Mouse (Mus musculus) liver, embryonic 14.5 days (tissue): ENCODE data around the gene Apbb1. TPM values are rescaled to one million over a fixed set of nuclear protein-coding genes. Genes with fewer than 3 reads are reported as not detected.
A peak's percentile ranks its signal among the peaks of the same experiment; 100 is the strongest.

Source experiments
- ATAC-seq: fragments of 200-750 bp; cut with Nextera tagmentation; 2 replicates; pipeline ENCODE4 v1.8.0; 2017; ENCODE audit warnings: moderate number of reproducible peaks, mild to moderate bottlenecking, moderate library complexity; ENCODE audit not compliant: insufficient read depth
- DNase-seq, 3 experiments: peaks; one replicate each; pipeline ENCODE4 v3.0.0-alpha.2; 2012 to 2013; ENCODE audit warnings: low read depth in 3 of 3, low spot score in 3 of 3
- H3K27ac ChIP-seq: fragments of 300-500 bp; sonication (generic); 2 replicates; pipeline ENCODE4 v1.5.1; 2014; ENCODE audit warnings: moderate library complexity, mild to moderate bottlenecking, control low read depth, inconsistent platforms
- H3K27me3 ChIP-seq: fragments of 300-500 bp; sonication (generic); 2 replicates; pipeline ENCODE4 v1.6.1; 2014; ENCODE audit warnings: mild to moderate bottlenecking, low read length, moderate library complexity; ENCODE audit not compliant: control insufficient read depth, insufficient read depth
- H3K36me3 ChIP-seq: fragments of 300-500 bp; sonication (generic); replicated peaks from 2 replicates; pipeline ENCODE4 v1.6.1; 2014; ENCODE audit warnings: low read depth; ENCODE audit not compliant: control insufficient read depth, insufficient read depth
- H3K4me1 ChIP-seq, 2 experiments: fragments of 200-500 bp in 1 of 2; fragments of 300-500 bp in 1 of 2; sonication (generic) in 1 of 2; replicated peaks; 2 replicates each; pipeline ENCODE4 v1.6.1; 2012 to 2014; ENCODE audit warnings: antibody characterized with exemption in 1 of 2, inconsistent platforms in 1 of 2, low read length in 1 of 2; ENCODE audit not compliant: control insufficient read depth in 2 of 2, insufficient read depth in 2 of 2
- H3K4me2 ChIP-seq: fragments of 300-500 bp; sonication (generic); 2 replicates; pipeline ENCODE4 v1.6.1; 2014; ENCODE audit warnings: low read depth, mild to moderate bottlenecking, control low read depth, moderate library complexity
- H3K4me3 ChIP-seq, 2 experiments: fragments of 200-500 bp in 1 of 2; fragments of 300-500 bp in 1 of 2; sonication (generic) in 1 of 2; 2 replicates each; pipeline ENCODE4 v1.5.1; 2012 to 2014; ENCODE audit warnings: low read depth in 2 of 2, low read length in 2 of 2, mild to moderate bottlenecking in 2 of 2, control low read depth in 1 of 2, inconsistent platforms in 1 of 2, moderate library complexity in 1 of 2; ENCODE audit not compliant: insufficient read depth in 1 of 2
- H3K9ac ChIP-seq: fragments of 300-500 bp; sonication (generic); replicated peaks from 2 replicates; pipeline ENCODE4 v1.6.1; 2014; ENCODE audit warnings: mild to moderate bottlenecking, control low read depth, moderate library complexity
- H3K9me3 ChIP-seq: fragments of 300-500 bp; sonication (generic); 2 replicates; pipeline ENCODE4 v1.6.1; 2016; ENCODE audit warnings: low read length, mixed read lengths; ENCODE audit not compliant: control insufficient read depth
- CTCF ChIP-seq: IDR thresholded peaks from 2 replicates; pipeline ENCODE4 v1.5.1; 2016; ENCODE audit warnings: antibody characterized with exemption, low read depth, control low read depth
- EP300 ChIP-seq: IDR thresholded peaks from 2 replicates; pipeline ENCODE4 v1.6.1; 2016; ENCODE audit warnings: antibody characterized with exemption, low read depth
- WGBS: fragments of 180-500 bp; shearing (Covaris S2); extraction: QIAGEN DNeasy Blood & Tissue Kit; methylation state at CpG from one replicate; pipeline ENCODE4 v1.1.7; 2014; ENCODE audit not compliant: insufficient replicate concordance; 5-methylcytosine and 5-hydroxymethylcytosine counted together
- polyA plus RNA-seq, 2 experiments: library from polyadenylated mRNA; depleted of rRNA in 1 of 2; stranded (reverse) in 1 of 2; unstranded in 1 of 2; fragments of >200 nt; fragmentation: Nextera tagmentation in 1 of 2; extraction: Ambion mirVana in 1 of 2; gene quantifications; 2 replicates each; pipeline versions ENCODE4 v1.2.1 to v1.2.3; 2012 to 2014

The Apbb1 gene
- polyA plus RNA-seq, 2 experiments = 1.6 to 2.1 TPM

- DNase-seq (no peak), ATAC-seq (no peak)
- Histone ChIP-seq H3K36me3 (no peaks in the 10 kb centered on the region), H3K4me2 (no peak overlapping the region), H3K4me1 (no peaks in the 10 kb centered on the region), H3K4me3 (no peak overlapping the region), H3K27ac (no peak overlapping the region), H3K27me3 (no peaks in the 10 kb centered on the region), H3K9me3 (no peaks in the 10 kb centered on the region), H3K9ac (no peak overlapping the region)
- TF ChIP-seq CTCF (no peak), EP300 (no peak)
- 50% methylated on average over 11 of the region's 11 CpGs for WGBS
Observed at GRCm38 (mm10) chr7:105519336-105519735, 62.1 kb downstream of the Apbb1 start.

- Histone ChIP-seq H3K27ac (no peak overlapping the region), H3K9ac (no peak overlapping the region), H3K4me2 (no peak overlapping the region), H3K27me3 (no peaks in the 10 kb centered on the region), H3K4me1 (no peaks in the 10 kb centered on the region), H3K4me3 (no peak overlapping the region), H3K9me3 (no peaks in the 10 kb centered on the region), H3K36me3 (no peaks in the 10 kb centered on the region)
- no peak for TF ChIP-seq EP300
- TF ChIP-seq CTCF = no peak
- WGBS = 46% methylated on average over 9 of the region's 9 CpGs
- ATAC-seq (no peak), DNase-seq (no peak)
Observed at GRCm38 (mm10) chr7:105516669-105517360, 64.6 kb downstream of the Apbb1 start.

- no peaks in the 10 kb centered on the region for H3K27me3 ChIP-seq
- H3K9ac ChIP-seq = no peak overlapping the region
- no peak overlapping the region for H3K4me3 ChIP-seq
- H3K9me3 ChIP-seq = no peaks in the 10 kb centered on the region
- DNase-seq (peak; percentile 1 to 13 (median 4)), ATAC-seq (no peak)
- no peak overlapping the region for H3K27ac ChIP-seq
- WGBS = 4% methylated on average over 5 of the region's 5 CpGs
- H3K4me1 ChIP-seq = no peaks in the 10 kb centered on the region
- H3K4me2 ChIP-seq = no peak overlapping the region
- TF ChIP-seq CTCF = peak; percentile 92
- no peak for TF ChIP-seq EP300
- H3K36me3 ChIP-seq = no peaks in the 10 kb centered on the region
Observed at GRCm38 (mm10) chr7:105515178-105515577, 66.3 kb downstream of the Apbb1 start.

DNA sequence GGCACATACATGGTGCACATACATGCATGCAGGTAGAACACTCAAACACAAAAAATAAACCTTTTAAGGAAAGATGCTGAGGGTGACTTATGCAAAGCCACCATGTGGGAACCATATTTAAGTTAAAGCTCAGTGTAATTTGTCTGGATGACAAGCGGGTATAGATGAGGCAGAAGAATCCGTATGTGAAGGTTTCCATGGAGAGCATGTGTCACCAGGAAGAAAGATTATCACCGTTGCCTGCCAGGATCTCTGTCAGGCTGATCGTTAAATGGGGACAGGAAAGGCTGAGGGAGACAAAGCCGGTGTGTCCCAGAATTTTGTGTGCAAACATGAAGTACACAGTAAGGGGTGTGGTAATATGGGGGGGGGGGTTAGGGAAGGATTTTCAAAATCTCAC is 66.9 kb downstream of the Apbb1 start:
- DNase-seq = no peak
- no peak overlapping the region for H3K4me3 ChIP-seq
- H3K9me3 ChIP-seq = no peaks in the 10 kb centered on the region
- H3K27ac ChIP-seq = no peak overlapping the region
- H3K36me3 ChIP-seq = no peaks in the 10 kb centered on the region
- H3K4me1 ChIP-seq = no peaks in the 10 kb centered on the region
- no peaks in the 10 kb centered on the region for H3K27me3 ChIP-seq
- TF ChIP-seq EP300 (no peak), CTCF (no peak)
- H3K4me2 ChIP-seq = no peak overlapping the region
- WGBS = 51% methylated on average over 5 of the region's 5 CpGs
- H3K9ac ChIP-seq = no peak overlapping the region
- ATAC-seq = no peak

DNA sequence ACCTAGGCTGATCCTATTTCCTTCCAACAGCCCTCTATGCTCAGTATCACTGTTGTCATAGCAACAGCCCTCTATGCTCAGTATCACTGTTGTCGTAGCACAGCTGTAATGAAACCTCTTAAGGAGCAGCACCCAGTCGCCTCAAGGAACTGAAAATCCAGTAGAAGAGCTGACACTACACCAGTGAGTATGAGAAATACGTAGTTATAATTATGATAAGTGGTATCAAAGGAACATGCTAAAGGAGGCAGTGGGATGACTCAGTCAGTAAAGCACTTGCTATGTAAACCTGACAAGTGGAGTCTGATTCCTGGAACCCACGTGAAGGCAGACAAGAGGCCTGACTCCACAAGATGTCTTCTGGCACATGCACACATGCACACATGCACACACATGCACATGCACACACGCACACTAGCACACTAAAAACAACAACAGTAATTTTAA is 67.6 kb downstream of the Apbb1 start:
- ATAC-seq = no peak
- no peak for DNase-seq
- WGBS = 53% methylated on average over 5 of the region's 5 CpGs
- no peak for TF ChIP-seq CTCF
- no peak for TF ChIP-seq EP300
- Histone ChIP-seq H3K27me3 (no peaks in the 10 kb centered on the region), H3K36me3 (no peaks in the 10 kb centered on the region), H3K9me3 (no peaks in the 10 kb centered on the region), H3K4me1 (no peaks in the 10 kb centered on the region), H3K4me2 (no peak overlapping the region), H3K9ac (no peak overlapping the region), H3K27ac (no peak overlapping the region), H3K4me3 (no peak overlapping the region)
